Mouse (Mus musculus) spleen, postnatal 0 days (tissue): ENCODE data around the gene Zbed4. TPM values are rescaled to one million over a fixed set of nuclear protein-coding genes. Genes with fewer than 3 reads are reported as not detected.

Experiments used
- polyA plus RNA-seq: library from polyadenylated mRNA; unstranded; fragments of >200 nt; fragmentation: Nextera tagmentation; extraction: Ambion mirVana; gene quantifications from 2 replicates; pipeline ENCODE4 v1.2.1, GENCODE M21; 2015

The Zbed4 gene
- polyA plus RNA-seq: 6.4 and 6.9 TPM in 2 replicates

DNA sequence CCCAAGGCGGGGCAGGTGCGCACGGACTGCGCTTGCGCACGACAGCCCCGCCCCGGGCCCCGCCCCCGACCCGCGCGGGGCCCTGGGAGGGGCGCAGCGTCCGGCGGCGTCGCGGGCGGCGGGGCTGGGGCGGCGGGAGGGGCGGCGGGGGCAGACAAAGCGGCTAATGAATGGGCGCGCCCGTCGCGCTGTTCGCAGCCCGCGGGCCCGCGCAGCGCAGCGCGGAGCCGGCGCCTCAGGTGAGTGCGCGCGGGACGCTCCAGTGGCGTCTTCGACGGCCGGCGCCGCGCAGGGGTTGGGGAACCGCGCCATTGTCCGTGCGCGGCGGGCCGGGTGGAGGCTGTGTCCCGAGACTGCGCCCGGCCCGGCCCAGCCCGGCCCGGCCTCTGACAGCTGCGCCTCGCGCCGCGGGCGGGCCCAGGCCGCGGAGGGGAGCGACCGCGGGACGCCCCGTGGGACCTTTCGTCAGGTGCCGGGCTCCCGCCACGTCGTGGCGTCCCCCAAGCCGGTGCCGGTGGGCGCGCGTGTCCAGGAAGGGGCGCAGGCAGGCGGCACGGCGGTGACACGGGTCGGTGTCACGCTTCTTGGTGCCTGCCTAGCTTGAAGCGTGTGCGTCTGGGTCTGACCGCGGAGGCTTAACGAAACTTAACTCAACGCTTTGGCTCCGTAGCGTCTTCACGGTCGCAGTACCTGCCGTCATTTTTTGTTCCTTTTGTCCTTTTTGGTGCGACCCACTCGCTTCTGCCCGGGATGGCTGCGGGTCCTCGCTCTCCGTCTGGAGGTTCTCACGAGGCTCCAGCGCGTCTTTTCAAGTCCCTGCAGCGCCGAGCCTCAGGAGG is at the start of gene Zbed4:
Gene Zbed4, plus strand, starts transcription at position 97 of the 839 bp plus-strand sequence.

DNA sequence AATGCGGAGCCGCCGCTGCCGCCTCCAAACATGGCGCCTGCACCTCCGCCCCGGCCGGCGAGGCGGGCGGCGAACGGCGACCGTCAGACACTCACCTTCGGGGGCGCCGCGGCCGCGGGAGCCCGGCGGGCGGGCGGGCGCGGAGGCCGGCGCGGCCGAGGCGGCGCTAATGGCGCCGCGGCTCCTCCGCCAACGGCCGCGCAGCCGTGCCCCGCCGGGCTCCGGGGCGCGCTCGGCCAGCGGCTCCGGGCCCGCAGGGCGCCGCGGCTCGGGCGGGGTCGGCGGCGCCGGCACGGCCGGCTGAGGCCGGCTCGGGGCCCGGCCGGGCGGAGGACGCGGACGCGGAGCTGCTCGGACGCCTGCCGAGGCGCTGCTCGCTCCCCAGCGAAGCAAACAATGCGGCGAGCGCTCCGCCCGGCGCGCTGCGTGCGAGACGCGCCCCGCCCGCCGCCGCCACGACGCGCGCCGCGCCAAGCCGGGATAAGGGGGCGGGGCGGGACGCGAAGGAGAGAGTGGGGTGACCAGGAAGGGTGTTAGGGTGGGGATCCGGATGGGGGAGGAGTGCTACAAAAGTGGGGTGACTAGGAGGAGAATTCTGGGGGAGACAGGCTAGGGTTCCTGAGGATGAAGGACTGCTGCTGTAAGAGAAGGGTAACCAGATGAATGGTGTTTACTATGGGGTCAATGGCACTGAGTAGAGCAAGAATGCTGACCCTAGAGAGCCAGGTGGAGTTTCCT is 17.5 kb upstream of the Zbed4 start, which contains the start of gene Brd1:
Gene Brd1, minus strand, starts transcription at position 400 of the 738 bp plus-strand sequence.

DNA sequence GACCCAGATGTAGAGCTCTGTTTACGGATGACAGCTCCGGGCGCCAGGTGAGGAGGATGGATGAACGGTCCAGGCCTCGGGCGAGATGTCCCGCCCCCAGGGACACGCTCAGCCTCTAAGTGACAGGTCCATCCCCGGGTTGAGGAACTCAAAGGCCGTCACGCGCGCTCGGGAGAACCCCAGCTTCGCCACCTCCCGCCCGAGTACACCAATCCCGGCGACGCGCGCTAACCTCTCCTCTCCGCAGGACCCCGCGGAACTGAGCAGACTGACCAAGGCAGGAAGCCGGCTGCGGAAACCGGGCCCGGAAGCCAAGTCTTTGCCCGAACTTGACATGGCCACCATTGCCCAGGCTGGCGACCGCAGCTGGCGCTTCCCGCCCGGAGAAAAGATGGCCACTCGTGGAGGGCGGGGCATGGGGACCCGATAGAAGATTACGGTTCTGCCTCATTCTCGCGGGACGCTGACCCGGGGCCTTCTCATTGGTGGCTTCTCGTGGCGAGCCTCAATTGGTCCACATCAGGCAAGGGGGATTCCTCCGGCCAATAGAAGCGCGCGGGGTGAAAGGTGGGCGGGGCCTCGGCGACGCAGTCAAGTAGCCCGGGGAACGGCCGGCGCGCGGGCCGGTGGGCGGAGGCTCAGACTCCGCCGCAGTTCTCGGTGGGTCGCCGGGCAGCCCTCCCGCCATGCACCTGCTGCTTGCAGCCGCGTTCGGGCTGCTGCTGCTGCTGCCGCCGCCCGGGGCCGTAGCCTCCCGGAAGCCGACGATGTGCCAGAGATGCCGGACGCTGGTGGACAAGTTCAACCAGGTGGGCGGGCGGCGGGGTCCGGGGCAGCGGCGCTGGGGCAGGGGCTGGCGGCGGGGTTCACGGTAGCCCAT is 67.8 kb downstream of the Zbed4 start, which contains the start of the genes Alg12 and Creld2:
Gene Alg12, minus strand, starts transcription at position 293 of the 880 bp plus-strand sequence.
Gene Creld2, plus strand, starts transcription at position 621 of the 880 bp plus-strand sequence.

Other genes starting within 250 kb of the Zbed4 start
- not detected in 2 replicates for gene Zdhhc25, start 151.4 kb upstream of the Zbed4 start, polyA plus RNA-seq
- gene Brd1, start 17.4 kb upstream of the Zbed4 start, polyA plus RNA-seq: 10.9 TPM in 2 replicates
- gene Alg12, start 67.7 kb downstream of the Zbed4 start, polyA plus RNA-seq: 3.6 and 4.3 TPM in 2 replicates
- gene Creld2, start 68.0 kb downstream of the Zbed4 start, polyA plus RNA-seq: 27.7 and 32.1 TPM in 2 replicates
- 14.3 and 14.4 TPM in 2 replicates for gene Pim3, start 110.5 kb downstream of the Zbed4 start, polyA plus RNA-seq
- not detected in 2 replicates for gene Ttll8, start 202.8 kb downstream of the Zbed4 start, polyA plus RNA-seq
- gene Mlc1, start 227.3 kb downstream of the Zbed4 start, polyA plus RNA-seq: not detected in 2 replicates
- gene Mov10l1, start 231.2 kb downstream of the Zbed4 start, polyA plus RNA-seq: not detected in 2 replicates